ENCODE assay signal across 24 mouse cellular contexts in the genomic region with DNA sequence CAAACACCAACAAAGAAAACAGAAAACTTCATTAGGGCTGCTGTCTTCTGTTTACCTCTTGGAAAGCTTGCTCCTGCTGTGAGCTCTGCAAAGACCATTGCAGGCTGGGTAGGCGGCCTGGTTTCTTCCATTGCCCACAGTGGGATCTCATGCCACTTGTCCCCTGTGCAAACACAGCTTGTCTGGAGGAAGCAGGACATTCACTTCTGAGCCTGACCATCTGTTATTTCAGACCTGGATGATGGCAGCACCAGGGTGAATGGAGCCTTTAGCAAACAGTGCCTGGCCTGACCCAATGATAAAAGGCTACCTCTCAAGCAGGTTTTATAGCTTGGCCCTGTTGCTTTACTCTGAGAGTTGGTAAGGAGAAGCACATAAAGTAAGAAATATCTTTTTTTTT. TPM values are rescaled to one million over a fixed set of nuclear protein-coding genes. Genes with fewer than 3 reads are reported as not detected.
DNase-seq lines count a peak whose midpoint lies in the region; ATAC-seq and TF ChIP-seq lines count a peak whose summit lies in the region.
"Had no signal": no experiment of that assay in that cellular context is flagged by ENCODE, and none has a peak within 500 bp of the region (broad histone marks: within the 10 kb centered on the region; RNA-seq: fewer than 3 reads in every experiment).

No protein-coding gene starts in this region.

- peaks cover 60% of the 10 kb centered on the region for H3K4me1 ChIP-seq in cerebellum, adult 2 months (ENCODE audit: control insufficient read depth, insufficient read depth, low read length)

- no peak for DNase-seq in cerebellum, postnatal 4 days (ENCODE audit: low spot score in 2 of 2)
- peak; percentile 96 for DNase-seq in brain, adult 2 months (ENCODE audit: low read depth, low spot score)
- DNase-seq in cerebellum, adult 2 months: peak; percentile 81 to 92
- DNase-seq in cerebellum, postnatal 10 days: peak; percentile 36 to 52
- DNase-seq in c-Kit-positive CD71-positive TER-119-positive erythroid progenitor cells, embryonic 14.5 days (ENCODE audit: low spot score): no peak
- no peak for DNase-seq in lung, postnatal 14 days
- no peak for DNase-seq in spleen, postnatal 10 days (ENCODE audit: low spot score in 2 of 2)
- DNase-seq: adrenal gland, adult 8-10 months; adrenal gland, postnatal 36 days; B cell, adult 2 months; forebrain, postnatal 0 days; gastrocnemius, adult 2 months; gastrocnemius, postnatal 25 days; heart, adult 11 months; heart, postnatal 4 days; kidney, adult 11 months had no signal

- H3K4me3 ChIP-seq in cerebellum, adult 2 months (replicated peaks; ENCODE audit: insufficient read depth, low read depth, low read length): no peak overlapping the region
- H3K4me3 ChIP-seq: embryonic facial prominence, embryonic 10.5 days; forebrain, embryonic 13.5 days; gastrocnemius, adult 2 months; heart, embryonic 13.5 days; hindbrain, embryonic 12.5 days had no signal

- 2% methylated on average over 1 of the region's 1 CpGs for WGBS in cerebellum, adult 2 months

- TF ChIP-seq CTCF in cerebellum, adult 2 months (IDR thresholded peaks at IDR 0.05; ENCODE audit: borderline replicate concordance, insufficient read depth, low read depth, low read length): no peak

- no peaks in the 10 kb centered on the region for H3K27me3 ChIP-seq in cerebellum, adult 2 months (ENCODE audit: control insufficient read depth, insufficient read depth, low read length)
- H3K27me3 ChIP-seq: forebrain, embryonic 13.5 days; heart, embryonic 13.5 days; hindbrain, embryonic 12.5 days had no signal

- H3K27ac ChIP-seq in cerebellum, adult 2 months (ENCODE audit: insufficient read depth, low read length): peak overlapping the region; percentile 88; the same call in 1 of the 2 replicates
- H3K27ac ChIP-seq: embryonic facial prominence, embryonic 10.5 days; forebrain, embryonic 13.5 days; gastrocnemius, adult 2 months; heart, embryonic 13.5 days; hindbrain, embryonic 12.5 days; hindbrain, postnatal 0 days had no signal

- ATAC-seq in cerebellum, adult (ENCODE audit: insufficient number of reproducible peaks, low FRiP score, low TSS enrichment): peak; percentile 77
- ATAC-seq: CD4-positive, CD25-positive, alpha-beta regulatory T cell, adult 4 months; forebrain, embryonic 13.5 days; forebrain, postnatal 0 days; hindbrain, postnatal 0 days had no signal

- no peak for TF ChIP-seq POLR2A in cerebellum, adult 2 months (IDR thresholded peaks at IDR 0.05; ENCODE audit: borderline replicate concordance, insufficient read depth, low read length)

RNA-seq across cellular contexts. Expression of a gene that starts 35.4 kb away (rescaled TPM):
- polyA plus RNA-seq in cerebellum, adult 2 months (2012; rRNA removed): 345 and 365 TPM in 2 replicates
- polyA plus RNA-seq: G1E had no signal

Comparison
In these comparisons a context has a peak if more than half of its experiments do, and no peak if none do; other contexts are left out.
1. DNase-seq: peak in brain, adult 2 months (single experiment), cerebellum, adult 2 months (2 of 2) and cerebellum, postnatal 10 days (2 of 2); none in cerebellum, postnatal 4 days (0 of 2), c-Kit-positive CD71-positive TER-119-positive erythroid progenitor cells, embryonic 14.5 days (single experiment), lung, postnatal 14 days (single experiment) and spleen, postnatal 10 days (0 of 2).